Mouse (Mus musculus): ENCODE measurements around the gene Ap2a1.

Gene Ap2a1

GRCm38 (mm10) chr7:44929204-44930151, at the start of gene Ap2a1:
Ap2a1 (minus strand) TSS chr7:44929496.
- peak; percentile 99 for DNase-seq

DNA sequence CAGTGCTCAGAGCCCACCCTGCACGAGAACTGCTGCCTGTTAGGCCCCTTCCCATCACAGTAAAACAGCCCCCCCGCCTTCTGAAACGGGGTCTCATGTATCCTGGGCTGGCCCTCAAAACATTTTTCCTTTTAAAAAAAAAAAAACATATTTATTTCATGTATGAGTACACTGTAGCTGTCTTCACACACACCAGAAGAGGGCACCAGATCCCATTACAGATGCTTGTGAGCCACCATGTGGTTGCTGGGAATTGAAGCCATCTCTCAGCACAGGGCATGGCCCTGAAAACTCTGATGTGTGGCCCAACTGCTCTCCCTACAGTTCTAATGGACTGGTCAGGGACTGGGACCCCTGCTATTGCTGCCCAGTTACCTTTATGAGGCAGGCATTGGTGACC, 49.0 kb upstream of the Ap2a1 start:
- no peak for DNase-seq

- no peak for DNase-seq
Measured at GRCm38 (mm10) chr7:44975117-44975419, 45.8 kb upstream of the Ap2a1 start.

GRCm38 (mm10) chr7:44974383-44975116, 45.3 kb upstream of the Ap2a1 start, which contains the start of gene Cpt1c:
Cpt1c (minus strand) TSS chr7:44974851.
- DNase-seq = peak; percentile 88

GRCm38 (mm10) chr7:44973415-44974130, 44.3 kb upstream of the Ap2a1 start:
- no peak for DNase-seq

DNA sequence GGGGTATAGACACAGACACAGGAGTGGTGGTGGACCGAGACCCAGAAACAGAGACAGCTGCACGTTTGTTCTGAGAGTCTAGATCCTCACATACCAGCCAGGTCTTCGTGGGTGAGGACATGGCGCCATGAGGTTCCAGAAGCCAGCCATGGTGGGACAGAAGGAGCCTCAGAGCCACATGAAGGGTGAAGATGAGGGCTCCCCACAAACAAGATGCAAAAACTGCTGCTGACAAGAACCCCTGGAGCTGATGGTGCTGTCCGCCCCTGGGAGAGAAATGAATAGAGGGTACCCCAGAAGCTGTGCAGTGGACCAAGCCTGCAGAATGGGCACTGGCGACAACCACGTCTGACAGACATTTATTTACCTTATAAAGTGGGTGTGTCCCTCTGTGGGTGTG, 41.8 kb upstream of the Ap2a1 start:
- DNase-seq = no peak

- DNase-seq = peak; percentile 76
Measured at GRCm38 (mm10) chr7:44970231-44970691, 41.0 kb upstream of the Ap2a1 start.

DNA sequence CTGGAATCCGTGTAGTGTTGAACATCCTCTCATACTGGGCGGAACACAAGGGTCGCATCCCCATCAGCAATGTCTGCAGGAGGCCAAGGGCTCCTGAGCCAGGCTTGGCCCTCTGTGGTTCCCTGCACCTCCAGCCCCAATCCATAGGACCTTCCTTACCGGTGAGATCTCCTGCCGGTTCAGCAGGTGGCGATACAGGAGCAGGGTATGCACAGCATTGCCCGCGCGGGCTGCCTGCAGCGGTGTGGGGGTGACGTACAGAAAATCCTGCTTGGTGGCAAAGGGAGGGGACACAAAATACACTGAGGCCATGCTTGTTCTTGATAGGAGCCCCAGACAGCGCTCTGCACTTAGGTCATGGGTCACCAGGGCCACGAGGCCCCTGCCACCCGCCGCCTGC, 37.3 kb upstream of the Ap2a1 start:
- peak; percentile 7 for DNase-seq

GRCm38 (mm10) chr7:44965975-44966374, 36.7 kb upstream of the Ap2a1 start:
- peak; percentile 8 for DNase-seq

- DNase-seq = peak; percentile 10
Measured at GRCm38 (mm10) chr7:44964990-44965389, 35.7 kb upstream of the Ap2a1 start.

GRCm38 (mm10) chr7:44962831-44963230, 33.5 kb upstream of the Ap2a1 start:
- DNase-seq = no peak

GRCm38 (mm10) chr7:44962337-44962736, 33.0 kb upstream of the Ap2a1 start:
- DNase-seq = no peak

GRCm38 (mm10) chr7:44960512-44960910, 31.2 kb upstream of the Ap2a1 start:
- no peak for DNase-seq

DNA sequence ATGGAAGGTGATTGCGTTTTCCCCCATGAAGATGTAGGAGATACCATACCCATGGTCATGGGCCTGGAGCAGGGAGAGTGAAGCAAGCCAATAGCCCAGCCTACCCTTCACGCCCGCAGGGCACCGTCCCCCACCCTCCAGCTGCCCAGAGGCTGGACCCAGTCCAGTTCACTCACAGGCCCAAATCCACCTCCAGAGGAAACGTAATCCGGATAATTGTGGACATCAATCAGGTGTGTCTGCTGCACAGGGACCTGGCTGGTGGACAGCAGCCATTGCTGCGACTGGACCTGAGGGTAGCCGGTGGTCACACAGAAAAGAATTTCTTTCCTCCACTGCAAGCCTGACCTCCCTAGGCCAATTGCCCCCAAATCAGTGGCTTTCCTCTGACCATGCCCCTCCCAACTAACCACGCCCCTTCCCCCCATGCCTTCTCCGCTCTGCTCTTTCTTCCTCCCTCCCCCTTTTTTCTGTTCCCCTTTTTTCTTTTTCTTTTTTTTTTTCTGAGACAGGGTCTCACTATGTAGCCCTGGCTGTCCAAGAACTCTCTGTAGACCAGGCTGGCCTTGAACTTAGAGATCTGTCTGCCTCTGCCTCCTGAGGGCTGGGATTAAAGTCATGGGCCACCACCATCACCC, 30.7 kb upstream of the Ap2a1 start:
- no peak for DNase-seq

- DNase-seq = no peak
Measured at GRCm38 (mm10) chr7:44959281-44959680, 30.0 kb upstream of the Ap2a1 start.

DNA sequence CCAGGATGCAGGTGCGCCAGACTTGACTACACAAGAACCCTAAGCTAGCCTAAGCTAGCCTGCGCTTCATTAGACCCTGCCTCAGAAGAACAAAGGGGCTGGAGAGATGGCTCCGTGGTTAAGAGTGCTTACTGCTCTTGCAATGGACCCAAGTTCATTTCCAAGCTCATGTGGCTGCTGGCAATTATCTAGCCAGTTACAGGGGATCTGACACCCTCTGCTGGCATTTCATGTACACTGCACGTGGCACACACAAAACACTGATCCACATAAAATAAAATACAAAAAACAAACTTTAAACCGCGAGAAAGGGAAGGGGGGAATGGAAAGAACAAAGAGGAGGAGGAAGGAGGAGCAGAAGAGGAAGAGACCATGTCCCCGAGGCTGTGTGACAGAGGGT, 28.9 kb upstream of the Ap2a1 start:
- no peak for DNase-seq

GRCm38 (mm10) chr7:44957183-44957835, 28.0 kb upstream of the Ap2a1 start:
- DNase-seq = no peak

DNA sequence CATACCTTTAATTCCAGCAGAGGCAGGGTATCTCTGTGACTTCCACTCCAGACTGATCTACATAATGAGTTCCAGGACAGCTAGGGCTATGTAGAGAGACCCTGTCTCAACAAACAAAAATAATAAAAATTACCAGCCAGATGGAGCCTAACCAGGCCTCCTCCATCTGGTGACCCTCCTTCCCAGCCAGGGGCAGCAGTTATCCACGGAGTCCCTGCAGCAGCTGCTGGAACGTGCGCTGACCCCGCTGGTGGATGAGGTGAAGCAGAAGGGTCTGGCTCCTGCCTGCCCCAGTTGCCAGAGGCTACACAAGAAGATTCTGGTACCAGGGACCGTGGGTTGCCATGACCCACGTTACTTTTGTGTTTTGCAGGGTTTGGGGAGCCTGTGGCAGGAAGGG, 27.0 kb upstream of the Ap2a1 start:
- no peak for DNase-seq

DNA sequence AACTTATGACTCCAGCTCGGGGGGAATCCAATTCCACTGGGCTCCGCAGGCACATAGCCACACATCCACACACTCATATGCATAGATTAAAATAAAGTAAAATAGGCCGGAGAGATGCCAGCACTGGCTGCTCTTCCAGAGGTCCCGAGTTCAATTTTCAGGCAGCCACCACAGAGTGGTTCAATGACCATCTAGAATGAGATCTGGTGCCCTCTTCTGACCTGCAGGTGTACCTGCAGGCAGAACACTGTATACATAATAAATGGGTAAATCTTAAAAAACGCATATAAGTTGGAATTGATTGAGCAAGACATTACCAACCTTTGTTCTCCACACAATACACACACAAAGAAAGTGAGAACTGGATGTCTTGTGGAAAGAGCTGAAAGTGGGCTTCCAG, 26.3 kb upstream of the Ap2a1 start:
- no peak for DNase-seq

DNA sequence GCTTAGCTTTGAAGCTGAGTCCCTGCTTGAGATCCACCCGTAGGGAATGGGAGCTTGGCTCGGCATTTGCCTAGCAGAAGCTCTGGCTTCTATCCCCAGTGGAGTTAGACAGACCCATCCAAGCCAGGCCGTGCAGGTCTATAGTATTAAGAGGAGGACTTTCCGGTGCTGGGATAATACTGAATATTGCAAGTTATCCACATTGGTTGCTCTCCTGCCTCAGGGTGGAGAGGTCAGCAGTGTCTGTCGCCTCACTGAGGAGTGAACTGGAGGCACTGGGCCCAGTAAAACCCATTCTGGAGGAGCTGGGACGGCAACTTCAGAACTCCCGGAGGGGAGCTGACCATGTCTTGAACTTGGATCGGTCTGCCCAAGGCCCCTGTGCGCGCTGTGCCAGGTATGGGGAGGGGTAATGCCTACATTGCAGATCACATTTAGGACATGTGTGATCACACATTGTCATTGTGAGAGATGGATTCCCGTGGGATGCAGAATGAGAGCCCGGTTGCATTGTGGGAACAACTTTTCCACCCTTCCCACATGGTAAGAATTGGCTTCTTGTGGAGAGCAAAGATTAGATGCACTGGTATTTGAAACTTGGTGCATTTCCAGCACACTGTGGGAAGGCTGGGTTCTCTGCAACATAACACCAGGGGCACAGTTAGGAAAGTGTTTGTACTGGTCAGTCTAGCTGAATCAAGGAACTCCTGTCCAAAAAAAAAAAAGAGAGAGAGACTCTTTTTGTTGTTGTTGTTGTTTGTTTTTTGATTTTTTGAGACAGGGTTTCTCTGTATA, 25.0 kb upstream of the Ap2a1 start:
- DNase-seq = no peak

GRCm38 (mm10) chr7:44953561-44953960, 24.3 kb upstream of the Ap2a1 start:
- DNase-seq = no peak

Measured in cerebellum, adult 8-10 months (tissue).